Mouse (Mus musculus) ES-Bruce4 (cell line): Measurements from ENCODE around the gene Olfml3.

Experiments
- CTCF ChIP-seq: IDR thresholded peaks from one replicate; pipeline ENCODE4 v1.8.1; 2011; ENCODE audit warnings: low read depth, low read length
- EP300 ChIP-seq: IDR thresholded peaks from 2 replicates; pipeline ENCODE4 v1.6.1; 2011; ENCODE audit warnings: low read depth, low read length; ENCODE audit not compliant: insufficient read depth
- POLR2A ChIP-seq: IDR thresholded peaks from one replicate; pipeline ENCODE4 v1.8.1; 2011; ENCODE audit warnings: low read length; ENCODE audit not compliant: insufficient read depth

- TF ChIP-seq CTCF = no peak
- TF ChIP-seq POLR2A = no peak
- no peak for TF ChIP-seq EP300
These were observed 22.9 kb downstream of the Olfml3 start for GRCm38 (mm10) chr3:103714942-103715341.
